Mouse (Mus musculus) gastrocnemius, postnatal 4 days (tissue): ENCODE results near the gene Syde2. TPM values are rescaled to one million over a fixed set of nuclear protein-coding genes. Genes with fewer than 3 reads are reported as not detected.
"Not testable (repeated sequence)": the region's sequence is repeated elsewhere in the genome, so short reads cannot be mapped to it uniquely, and the experiment has no call there.

Source experiments
- DNase-seq, 2 experiments: peaks; one replicate each; pipeline ENCODE4 v3.0.0; 2021 to 2022; ENCODE audit warnings: low spot score in 2 of 2, mixed read lengths in 2 of 2
- total RNA-seq, 2 experiments: library from RNA; stranded (reverse); gene quantifications; 2 replicates each; pipeline ENCODE4 v1.2.3; 2021

Syde2 gene
- total RNA-seq, 2 experiments from 2014 or later, result 4.8 to 5.0 TPM

DNA sequence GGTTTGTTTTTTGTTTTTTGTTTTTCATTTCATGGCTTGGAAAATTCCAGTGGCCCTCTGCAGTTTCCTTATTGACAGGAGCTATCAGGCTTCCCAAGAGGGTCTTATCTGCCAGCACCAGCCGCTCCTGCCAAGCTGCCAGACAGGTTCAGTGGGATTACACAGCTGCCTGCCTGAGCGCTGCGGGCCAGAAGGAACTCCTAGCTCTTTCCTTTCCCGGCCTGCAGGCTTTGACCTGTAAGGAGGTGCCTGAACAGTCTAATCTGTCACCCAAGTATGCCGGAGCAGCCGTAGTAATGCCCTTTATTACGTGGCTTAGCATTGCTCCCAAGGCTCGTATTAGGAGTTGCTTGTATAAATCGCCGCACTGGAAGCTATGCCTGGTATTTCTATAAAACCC, 23.2 kb upstream of the Syde2 start:
- DNase-seq, result peak in 1 of 2 experiments; percentile 28

DNA sequence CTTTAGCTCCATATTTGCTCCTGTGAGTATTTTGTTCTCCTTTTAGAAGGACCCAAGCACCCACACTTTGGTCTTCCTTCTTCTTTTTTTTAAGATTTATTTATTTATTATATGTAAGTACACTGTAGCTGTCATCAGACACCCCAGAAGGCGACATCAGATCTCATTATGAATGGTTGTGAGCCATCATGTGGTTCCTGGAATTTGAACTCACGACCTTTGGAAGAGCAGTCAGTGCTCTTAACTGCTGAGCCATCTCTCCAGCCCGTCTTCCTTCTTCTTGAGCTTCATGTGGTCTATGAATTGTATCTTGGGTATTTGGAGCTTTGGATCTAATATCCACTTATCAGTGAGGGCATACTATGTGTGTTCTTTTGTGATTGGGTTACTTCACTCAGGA, 22.1 kb upstream of the Syde2 start:
- not testable (repeated sequence) for DNase-seq

DNA sequence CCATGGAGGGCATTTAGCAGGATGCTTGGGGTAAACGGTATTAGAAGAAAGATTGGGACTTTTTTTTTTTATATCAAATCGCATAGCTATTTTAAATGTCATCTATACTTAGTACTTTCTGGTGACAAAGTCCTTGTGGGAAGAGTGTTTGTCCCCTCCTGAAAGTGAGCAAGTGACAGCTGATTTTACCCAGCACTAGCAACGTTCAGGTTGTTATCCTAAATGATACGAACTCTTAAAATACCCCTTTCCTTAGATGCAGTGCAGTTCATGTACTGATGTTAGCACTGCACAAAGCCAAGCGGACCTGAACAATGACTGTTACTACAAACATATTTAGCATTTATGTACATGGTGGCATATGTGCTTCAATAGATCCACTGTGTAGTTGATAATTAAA, 20.9 kb upstream of the Syde2 start:
- DNase-seq, result no peak

DNA sequence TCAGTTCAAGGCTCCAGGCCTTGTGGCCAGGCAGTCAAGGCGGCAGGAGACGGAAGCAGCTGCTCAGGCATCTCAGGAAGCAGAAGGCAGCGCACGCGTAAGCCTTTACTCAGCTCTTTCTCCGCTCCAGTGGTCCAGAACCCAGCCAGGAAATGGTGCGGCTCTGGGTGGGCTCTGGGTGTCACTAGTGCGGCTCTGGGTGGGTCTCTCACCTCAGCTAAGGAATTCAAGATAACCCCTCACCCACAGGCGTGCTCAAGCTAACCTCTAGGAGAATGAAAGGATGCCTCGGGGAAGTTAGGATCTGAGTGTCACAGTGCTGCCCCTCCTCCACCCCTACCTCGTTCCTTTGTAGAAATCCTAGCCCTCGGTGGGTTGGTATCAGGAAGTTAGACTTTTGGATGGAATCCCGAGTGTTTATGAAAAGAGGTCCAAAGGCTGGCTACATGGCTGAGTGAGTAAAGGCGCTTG, 18.6 kb upstream of the Syde2 start:
- no peak for DNase-seq

DNA sequence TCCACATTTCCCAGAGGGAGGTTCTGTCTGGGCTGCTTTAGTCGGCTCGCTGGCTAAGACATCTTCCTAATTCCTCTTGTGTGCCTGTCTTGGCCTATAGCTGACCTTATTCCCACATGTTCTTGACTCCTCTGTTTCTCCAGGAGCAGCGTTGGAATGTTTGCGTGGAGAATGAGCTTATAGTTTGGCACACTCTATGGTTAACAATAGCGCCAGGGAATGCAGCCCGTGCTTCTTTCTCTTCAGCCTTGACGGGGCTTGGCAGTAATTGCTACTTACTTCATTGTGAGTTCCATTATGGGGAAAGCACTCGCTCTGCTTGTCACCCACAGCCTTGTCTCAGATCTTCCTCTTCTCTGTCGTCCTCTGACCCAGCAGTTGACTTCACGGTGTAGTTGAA, 16.2 kb upstream of the Syde2 start:
- no peak for DNase-seq

DNA sequence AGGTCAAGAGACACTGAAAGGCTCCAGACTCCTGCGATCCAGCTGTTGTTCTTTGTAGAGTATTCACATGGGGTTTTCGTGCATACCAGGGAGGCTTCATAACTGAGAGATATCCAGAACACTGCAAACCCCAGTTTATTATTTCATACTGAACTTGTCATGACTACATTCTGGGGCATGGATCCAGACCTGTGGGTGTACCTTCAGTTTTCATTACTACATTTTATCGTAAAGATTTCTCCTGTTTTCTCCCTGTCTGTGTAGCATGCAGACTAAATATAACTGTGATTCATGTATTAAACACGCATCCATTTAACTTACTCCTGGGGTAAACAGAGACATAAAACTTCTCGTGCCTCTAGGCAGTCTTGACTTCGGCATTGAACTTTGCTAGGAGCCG, 12.7 kb upstream of the Syde2 start:
- DNase-seq, result no peak

DNA sequence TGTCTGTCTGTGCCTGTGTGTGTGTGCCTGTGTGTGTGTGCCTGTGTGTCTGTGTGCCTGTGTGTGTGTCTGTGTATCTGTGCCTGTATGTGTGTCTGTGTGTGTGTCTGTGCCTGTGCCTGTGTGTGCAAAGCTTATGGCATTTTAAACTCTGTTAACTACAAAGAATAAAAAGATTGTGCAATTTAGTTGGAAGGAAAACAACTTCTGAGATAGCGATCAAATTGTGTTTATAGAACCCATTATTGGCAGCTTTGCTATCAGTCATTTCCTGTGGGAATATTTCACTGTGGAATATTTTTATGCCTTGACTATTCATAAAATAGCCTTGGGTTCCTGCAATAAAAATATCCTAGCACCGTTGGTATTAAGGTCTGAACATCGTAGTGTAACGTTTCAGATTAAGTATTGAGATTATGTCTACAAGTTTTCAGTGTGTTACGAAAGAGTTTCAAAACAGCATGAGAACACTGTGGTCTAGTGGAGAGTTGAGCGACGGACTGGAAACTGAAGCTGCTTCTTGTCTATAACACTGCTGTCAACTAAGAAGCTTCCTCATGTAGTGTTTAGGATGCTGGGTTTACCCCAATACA, 2.2 kb upstream of the Syde2 start:
- DNase-seq, result no peak

DNA sequence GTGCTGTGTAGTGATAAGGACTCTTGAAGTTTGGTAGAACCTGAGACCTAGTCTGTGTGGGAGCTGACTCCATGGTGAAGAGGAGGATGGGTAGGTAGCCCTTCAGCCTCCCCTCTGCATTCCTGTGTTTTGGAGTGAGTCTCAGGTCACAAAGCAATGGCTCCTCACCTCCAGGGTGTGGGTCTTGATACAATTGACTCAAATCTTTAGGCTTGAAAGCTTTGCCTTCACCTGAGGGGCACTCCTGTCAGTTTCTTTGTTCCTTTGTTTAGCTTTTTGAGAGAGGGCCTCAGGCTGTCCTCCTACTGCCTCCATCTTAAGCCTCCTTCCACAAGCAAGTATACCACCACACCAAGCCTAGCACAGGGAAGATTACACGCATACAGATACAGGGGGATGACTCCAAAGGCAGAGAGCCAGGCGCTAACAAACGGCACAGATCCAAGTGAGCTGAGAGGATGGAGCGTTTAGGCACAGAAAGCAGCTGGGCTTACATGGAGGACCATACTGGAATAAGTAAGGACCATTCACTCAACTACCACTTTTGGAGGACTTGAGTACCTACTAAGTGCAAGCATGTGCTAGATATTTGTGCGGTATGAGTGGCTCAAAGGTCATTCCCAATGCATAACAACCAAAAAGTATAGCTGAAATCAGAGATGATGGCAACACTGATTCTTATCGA, 1.2 kb upstream of the Syde2 start:
- no peak for DNase-seq

DNA sequence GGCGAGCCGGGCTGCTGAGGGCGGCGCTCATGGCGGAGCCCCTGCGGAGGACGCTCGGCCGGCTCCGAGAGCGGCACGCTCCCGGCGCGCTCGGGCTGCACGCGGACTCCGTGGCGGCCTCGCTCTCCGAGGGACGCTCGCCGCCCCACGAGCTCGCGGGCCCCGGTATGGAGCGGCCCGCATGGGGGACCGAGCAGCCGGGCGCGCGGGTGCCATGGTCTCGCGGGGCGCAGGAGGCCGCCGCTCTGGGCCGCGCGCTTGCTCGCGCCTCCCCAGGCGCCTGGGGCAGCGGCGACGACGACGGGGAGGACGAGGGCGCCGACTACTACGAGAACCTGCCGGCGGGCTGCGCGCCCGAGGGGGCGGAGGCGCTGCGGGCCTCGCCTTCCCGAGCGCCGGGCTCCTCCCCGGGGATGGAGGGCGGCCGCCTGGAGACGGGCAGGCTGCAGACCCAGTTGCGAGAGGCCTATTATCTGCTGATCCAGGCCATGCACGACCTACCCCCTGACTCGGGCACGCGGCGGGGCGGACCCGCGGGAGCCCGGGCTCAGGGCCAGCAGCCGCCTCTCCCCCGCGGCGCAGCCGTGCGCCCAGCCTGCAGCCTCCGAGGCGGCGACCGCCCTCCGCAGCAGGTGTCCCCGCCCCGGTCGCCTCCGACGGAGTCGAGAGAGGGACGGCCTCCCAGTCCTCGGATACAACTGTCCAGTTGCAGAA, 457 bp downstream of the Syde2 start:
- DNase-seq, result peak; percentile 69 to 81

DNA sequence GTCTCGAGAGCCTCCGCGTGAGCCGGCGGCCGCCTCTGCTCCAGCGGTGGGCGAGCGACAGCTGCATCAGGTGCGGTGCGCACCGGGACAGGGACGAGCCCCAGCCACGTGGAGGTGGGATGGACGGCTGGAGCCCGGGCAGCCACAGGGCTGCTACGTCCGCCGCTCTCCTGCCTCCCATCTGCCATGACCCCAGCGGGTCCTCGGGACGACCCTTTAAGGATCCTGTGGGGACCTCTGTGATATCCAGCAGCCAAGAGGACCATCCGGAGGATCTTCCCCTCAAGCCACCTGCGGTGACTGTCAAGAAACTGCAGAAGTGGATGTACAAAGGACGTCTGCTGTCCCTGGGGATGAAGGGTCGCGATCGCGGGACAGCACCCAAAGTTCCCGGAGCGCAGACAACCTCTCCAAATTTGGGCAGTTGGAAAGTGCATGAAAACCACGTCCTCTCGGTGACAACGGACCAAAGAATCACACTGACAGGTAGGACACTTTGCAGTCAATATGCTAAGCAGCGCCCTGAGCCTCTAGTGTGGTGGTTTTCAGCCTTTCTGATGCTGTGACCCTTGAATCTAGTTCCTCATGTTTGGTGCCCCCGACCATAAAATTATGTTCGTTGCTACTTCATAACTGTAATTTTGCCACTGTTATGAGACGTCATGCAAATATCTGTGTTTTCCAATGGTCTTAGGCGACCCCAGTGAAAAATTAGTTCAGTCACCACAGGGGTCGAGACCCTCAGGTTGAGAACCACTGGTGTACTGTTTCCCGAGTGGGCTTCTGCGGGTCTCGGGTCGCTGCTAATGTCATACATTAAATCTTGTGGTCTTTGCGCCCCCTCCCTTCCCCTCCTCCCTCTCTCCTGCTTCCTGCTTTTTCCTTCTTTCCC, 1.3 kb downstream of the Syde2 start:
- DNase-seq, result peak in 1 of 2 experiments; percentile 23

DNA sequence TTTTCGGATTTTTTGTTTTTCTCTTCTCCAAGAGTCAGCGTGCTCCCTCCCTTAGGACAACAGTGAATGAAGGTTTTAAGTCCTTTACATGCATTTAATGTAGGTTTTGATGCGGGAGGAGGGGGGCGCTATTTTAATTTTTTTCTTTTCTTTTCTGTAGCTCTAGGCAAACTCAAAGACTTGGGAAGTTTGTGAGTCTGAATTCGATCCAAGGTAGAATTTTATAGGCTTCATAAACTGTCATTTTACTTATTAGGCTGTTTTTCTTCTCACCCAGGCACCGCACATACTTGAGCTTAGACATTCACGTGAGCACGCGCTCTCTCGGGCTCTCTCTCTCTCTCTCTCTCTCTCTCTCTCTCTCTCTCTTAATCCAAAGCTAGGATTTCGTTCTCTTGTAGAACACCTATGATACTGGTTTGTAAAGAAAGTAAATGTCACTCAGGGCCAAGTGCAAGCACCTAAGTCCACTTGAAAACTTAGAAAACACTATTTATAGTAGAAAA, 2.0 kb downstream of the Syde2 start:
- no peak for DNase-seq

DNA sequence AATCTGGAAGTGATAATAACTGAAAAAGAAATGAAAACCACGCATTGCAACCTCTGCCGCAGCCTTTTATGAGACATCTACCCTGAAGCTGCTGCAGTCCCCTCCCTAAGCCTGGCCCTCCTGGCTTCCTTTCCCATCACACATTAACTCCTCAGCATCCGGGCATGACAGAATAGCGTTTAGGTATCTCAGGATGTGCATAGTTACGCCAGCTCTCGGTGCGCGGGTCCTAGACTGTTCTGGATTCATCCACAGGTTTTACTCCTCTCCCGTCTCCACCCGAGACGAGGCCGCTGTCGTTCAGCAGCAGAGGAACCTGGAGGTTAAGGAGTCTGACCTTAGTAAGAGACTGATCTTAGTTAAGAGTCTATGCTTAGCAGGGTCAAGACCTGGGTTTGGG, 3.5 kb downstream of the Syde2 start:
- no peak for DNase-seq

DNA sequence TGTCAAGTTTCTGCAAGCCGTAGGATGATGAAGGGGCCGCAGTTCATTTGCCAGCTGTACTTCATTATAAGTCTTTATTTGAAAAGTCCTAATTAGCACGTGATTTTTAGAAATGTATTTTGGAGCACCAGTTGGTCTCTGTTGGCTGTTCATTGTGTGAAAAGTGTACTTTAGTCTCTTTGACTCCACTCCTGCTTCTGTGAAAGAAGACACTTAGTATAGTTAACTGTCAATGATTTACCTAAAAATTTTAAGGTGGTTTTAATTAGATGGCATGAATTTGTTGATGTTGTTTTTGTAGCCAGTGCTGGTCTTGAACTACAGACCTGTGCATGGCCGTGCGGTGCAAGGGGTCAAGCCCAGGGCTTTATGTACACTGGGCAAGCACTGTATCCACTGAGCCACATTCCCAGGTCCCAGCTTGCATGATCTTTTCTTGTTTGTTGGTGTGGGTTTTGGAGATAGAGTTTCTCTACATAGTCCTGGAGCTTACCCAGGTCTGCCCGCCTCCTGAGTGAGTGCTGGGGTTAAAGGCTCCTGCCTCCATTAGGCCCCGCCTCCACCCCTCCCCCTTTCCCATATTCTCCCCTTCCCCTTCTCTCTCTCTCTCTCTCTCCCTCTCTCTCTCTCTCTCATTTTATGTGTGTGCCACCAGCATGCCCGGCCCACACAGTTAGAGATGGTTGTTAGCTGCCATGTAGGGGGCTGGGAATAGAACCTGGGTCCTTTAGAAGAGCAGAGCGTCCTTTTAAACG, 4.5 kb downstream of the Syde2 start:
- DNase-seq, result no peak

DNA sequence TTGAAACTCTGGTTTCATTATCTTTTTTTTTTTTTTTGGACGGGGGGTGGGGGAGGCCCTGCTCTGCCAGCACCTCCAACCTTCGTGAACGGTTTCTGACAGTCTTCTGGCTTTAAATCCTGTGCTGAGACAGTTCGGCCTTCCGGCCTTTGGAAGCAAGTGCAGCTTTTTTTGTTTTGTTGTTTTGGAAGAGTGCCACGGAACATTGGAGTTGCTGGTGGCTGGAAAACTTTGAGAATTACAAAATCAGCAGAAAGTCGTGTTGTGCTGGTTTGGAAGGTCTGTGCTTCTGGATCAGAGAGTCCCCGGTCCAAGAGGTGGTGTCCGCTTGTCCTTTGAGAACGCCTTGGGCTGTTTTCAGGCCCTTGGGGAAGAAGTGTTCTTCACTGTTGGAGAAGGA, 5.1 kb downstream of the Syde2 start:
- no peak for DNase-seq

DNA sequence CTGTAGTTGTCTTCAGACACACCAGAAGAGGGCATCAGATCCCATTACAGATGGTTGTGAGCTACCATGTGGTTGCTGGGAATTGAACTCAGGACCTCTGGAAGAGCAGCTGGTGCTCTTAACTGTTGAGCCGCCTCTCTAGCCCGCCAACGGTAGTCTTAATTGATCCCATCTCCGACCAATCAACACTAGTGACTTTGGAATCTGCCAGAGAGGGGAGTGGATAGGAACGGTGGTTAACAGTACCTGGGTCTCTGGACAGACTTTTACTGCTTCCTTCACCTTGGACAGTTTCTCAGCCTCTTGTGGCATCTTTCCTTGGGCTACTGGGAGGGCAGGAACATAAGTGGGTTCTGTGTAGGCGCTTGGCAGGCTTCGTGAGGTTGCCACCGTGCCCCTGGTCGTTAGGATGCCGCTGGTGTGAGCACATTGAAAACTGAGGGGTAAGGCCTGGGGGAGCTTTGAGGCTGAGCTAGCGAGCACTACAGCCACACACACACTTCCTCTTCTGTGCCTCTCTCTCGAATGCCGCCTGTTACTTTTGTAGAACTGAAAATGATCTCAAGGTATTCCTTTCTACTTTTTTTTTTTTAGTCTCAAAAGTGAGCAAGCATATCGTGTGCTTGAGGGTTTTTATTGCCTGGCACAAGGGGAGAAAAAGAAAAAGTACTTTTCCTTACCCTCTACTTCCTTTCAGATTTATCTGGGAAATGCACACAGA, 6.0 kb downstream of the Syde2 start:
- DNase-seq, result no peak

DNA sequence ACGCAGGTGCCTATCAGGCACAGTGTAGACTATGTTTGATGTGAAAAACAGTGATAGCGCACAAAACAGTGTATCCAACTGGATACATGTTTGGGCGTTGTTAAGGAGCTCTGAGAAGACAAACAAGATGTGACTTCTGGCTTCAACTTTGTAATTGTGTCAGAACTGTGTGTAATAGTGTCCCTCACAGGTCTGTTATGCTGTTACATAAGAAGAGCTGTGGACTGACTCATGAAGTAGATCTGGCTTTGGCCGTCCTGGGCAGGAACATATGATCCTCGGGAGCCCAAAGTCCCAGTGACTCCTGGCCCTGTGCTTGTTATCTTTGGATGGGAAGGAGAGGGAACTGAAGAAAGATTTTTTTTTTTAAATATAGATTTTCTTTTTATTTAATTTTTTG, 7.8 kb downstream of the Syde2 start:
- no peak for DNase-seq

DNA sequence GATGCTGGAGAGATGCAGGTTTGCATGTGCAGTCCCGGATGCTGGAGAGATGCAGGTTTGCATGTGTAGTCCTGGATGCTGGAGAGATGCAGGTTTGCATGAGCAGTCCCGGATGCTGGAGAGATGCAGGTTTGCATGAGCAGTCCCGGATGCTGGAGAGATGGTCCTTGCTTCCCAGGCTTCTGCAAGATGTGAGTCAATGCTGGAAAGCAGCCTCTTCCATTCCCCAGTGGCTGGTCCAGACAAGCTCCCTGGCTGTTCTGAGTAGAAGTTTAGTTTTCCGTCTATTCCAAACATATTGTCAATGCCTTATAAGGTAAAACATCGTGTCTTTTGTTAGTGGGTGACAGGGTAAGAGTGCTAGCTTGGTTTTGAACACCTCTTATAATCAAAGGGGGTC, 8.9 kb downstream of the Syde2 start:
- not testable (repeated sequence) for DNase-seq

DNA sequence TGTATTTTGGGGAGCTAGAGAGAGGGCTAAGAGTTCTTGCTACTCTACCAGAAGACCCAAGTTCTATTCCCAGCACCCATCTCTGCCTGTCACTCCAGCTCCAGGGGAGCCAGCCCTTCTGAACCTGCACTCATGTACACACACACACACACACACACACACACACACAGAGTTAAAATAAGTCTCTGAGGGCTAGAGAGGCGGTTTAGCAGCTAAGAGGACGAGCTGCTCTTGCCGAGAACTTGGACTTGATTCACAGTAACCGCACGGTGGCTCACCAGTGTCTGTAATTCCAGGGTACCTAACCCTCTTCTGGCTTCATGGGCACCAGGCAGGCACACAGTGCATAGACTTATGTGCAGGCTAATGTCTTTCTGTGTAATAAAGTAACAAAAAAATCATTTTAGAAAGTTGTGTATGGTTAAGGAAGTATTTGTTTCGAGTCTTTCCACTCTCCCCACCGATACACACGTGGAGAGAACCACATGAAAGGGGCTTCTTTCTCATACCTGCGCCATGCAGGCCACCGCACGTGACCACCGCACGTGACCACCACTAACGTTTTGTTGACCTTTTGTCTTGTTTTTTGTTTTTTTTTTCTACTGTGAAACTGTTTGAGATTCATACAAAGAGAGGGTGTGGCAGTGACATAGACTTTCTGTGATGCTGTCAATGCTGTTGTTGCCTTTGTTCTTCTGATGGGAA, 16.8 kb downstream of the Syde2 start:
- DNase-seq, result no peak

DNA sequence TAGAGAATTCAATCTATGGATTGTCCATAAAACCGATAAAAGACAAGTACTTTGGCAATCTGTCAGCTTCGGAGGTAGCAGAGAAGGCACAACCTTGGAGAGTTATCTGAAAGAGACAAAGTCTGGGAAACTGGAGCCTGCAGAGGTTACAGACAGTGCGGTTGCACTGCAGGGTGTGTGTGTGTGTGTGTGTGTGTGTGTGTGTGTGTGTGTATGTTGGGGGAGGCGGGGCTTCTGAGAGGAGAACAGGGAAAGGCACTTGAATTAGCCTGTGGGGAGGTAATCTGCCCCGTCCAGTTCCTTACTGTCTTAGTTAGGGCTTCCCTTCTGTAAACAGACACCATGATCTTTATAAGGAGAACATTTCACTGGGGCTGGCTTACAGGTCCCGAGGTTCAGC, 20.2 kb downstream of the Syde2 start:
- no peak for DNase-seq
